Mouse (Mus musculus): ENCODE results near the gene Ddhd1. TPM values are rescaled to one million over a fixed set of nuclear protein-coding genes. Genes with fewer than 3 reads are reported as not detected.

Ddhd1 gene
- polyA plus RNA-seq, 1 experiment from 2014 or later: 5.0 TPM

DNA sequence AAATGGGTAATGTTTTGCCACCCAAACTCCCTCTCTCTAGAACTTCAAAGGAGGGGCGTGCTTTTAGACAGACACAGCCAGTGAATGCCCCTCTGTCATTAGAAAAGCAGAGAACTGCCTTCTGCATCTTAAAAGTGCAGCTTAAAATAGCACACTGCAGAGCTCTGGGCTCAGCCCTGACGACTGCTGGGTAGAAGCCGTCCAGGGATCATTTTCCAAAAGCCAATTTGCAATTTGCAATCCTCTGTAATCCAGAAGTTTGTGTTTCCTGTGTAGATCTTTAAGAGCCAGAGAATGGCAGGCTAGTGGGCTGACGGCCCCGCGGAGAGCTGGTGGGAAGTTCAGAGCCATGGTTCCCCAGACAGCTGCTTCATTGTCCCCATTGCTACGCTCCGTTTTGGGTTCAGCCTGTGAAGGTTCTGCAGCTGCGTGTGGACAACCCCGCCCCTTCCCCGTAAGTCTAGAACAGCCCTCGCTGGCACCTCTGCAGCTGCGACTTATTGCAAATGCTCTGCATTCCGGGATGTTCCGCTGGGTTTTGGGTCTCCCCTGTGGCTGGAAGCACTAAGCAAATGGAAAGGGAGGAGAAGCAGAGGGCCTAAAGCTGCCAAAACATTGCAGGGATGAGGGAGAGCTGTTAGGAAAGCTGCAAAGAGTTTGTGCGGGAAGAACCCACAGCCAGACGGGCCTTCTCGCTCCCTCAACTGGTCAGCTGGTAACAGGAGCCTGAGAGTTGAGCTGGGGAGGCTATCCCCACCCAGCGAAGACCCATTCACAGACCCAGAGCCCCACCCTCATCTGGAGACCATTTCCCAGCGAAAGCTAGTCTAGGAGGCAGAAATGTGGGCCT is 92.5 kb downstream of the Ddhd1 start:
- Histone ChIP-seq H3K4me2 (ENCODE audit: low read depth, low read length) (peak overlapping the region; percentile 73), H3K9me3 (ENCODE audit: control insufficient read depth, low read length) (no peaks in the 10 kb centered on the region), H3K36me3 (ENCODE audit: control insufficient read depth, insufficient read depth, low read length) (no peaks in the 10 kb centered on the region), H3K4me3 (ENCODE audit: low read length) (peak overlapping the region; percentile 47), H3K9ac (ENCODE audit: low read length) (peak overlapping the region; percentile 65), H3K27ac (ENCODE audit: low read length) (peak overlapping the region; percentile 92), H3K27me3 (ENCODE audit: control insufficient read depth, insufficient read depth, low read depth, low read length) (no peaks in the 10 kb centered on the region), H3K4me1 (replicated peaks; ENCODE audit: control insufficient read depth, insufficient read depth, low read length) (peaks cover 20% of the 10 kb centered on the region)
- peak; percentile 72 for ATAC-seq (ENCODE audit: low read depth)
- 8% methylated on average over 20 of the region's 20 CpGs for WGBS

DNA sequence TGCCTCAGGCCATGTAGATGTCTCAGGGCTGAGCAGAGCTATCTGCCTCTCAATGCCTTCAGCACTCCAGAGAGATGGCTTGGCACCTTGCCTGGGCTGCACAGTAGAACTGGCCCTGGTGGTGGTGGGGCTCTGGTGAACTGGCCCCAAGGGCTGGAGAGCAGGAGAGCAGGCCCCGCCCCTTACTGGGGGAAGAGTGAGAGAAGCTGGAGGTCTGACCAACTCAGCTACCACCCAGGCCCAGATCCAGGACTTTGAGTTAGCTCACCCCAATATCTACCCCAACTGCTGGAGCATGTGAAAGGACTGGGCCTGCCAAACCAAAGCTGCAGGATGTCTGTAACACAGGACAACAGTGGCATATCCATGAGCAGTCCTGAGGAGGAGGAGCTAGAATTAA is 94.4 kb downstream of the Ddhd1 start:
- Histone ChIP-seq H3K4me3 (ENCODE audit: low read length) (peak overlapping the region; percentile 18; the same call in 1 of the 2 replicates), H3K27ac (ENCODE audit: low read length) (peak overlapping the region; percentile 66), H3K9ac (ENCODE audit: low read length) (no peak overlapping the region), H3K4me2 (ENCODE audit: low read depth, low read length) (peak overlapping the region; percentile 29; the same call in 1 of the 2 replicates), H3K36me3 (ENCODE audit: control insufficient read depth, insufficient read depth, low read length) (no peaks in the 10 kb centered on the region), H3K27me3 (ENCODE audit: control insufficient read depth, insufficient read depth, low read depth, low read length) (no peaks in the 10 kb centered on the region), H3K9me3 (ENCODE audit: control insufficient read depth, low read length) (no peaks in the 10 kb centered on the region), H3K4me1 (replicated peaks; ENCODE audit: control insufficient read depth, insufficient read depth, low read length) (peaks cover 20% of the 10 kb centered on the region)
- WGBS: 50% methylated on average over 1 of the region's 1 CpGs
- ATAC-seq (ENCODE audit: low read depth): peak; percentile 89

DNA sequence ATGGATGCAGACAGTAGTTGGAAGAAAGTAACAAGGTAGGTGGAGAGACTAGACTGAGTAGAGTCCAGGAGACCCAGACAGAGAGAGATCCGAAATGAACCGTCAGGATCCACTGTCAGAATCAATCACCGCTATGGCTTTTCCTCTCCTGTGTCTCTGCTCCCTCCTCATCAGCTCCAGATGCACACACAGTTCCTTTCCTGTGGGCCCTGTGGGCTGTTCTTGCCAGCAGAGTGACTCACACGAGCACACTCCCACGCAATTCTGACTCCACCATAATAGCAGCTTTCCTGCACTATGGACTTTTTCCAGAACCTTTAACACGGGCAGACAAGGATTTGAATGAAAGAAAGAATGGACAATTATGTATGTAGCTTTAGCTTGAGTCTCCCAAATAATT is 96.3 kb downstream of the Ddhd1 start:
- no peak for ATAC-seq (ENCODE audit: low read depth)

DNA sequence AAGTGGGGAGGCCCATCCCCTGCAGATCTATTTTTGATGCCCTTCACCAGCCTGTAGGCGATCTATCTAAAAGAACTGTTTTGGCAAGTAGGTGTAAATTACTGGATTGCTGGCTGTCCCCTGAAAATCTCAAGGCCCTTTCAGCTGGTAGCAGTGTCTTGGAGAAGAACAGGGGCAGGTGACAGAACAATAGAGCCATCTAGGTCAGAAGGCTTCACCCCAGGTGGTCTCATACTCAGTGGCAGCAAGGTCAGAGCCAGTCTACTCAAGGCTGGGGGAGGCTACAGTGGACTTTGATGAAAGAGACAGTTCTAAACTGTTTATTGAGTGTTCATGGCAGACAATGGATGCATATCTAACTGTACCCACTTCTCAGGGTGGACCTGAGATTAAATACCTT is 98.9 kb downstream of the Ddhd1 start:
- Histone ChIP-seq H3K4me1 (replicated peaks; ENCODE audit: control insufficient read depth, insufficient read depth, low read length) (peaks cover 10% of the 10 kb centered on the region), H3K27me3 (ENCODE audit: control insufficient read depth, insufficient read depth, low read depth, low read length) (no peaks in the 10 kb centered on the region), H3K9ac (ENCODE audit: low read length) (no peak overlapping the region), H3K9me3 (ENCODE audit: control insufficient read depth, low read length) (no peaks in the 10 kb centered on the region), H3K36me3 (ENCODE audit: control insufficient read depth, insufficient read depth, low read length) (no peaks in the 10 kb centered on the region), H3K4me3 (ENCODE audit: low read length) (no peak overlapping the region), H3K27ac (ENCODE audit: low read length) (no peak overlapping the region), H3K4me2 (ENCODE audit: low read depth, low read length) (no peak overlapping the region)
- 92% methylated on average over 1 of the region's 1 CpGs for WGBS
- ATAC-seq (ENCODE audit: low read depth): no peak

More for the DNA sequence above, 96.3 kb downstream of the Ddhd1 start:
- Histone ChIP-seq H3K27me3 (ENCODE audit: control insufficient read depth, insufficient read depth, low read depth, low read length) (no peaks in the 10 kb centered on the region), H3K4me1 (replicated peaks; ENCODE audit: control insufficient read depth, insufficient read depth, low read length) (peaks cover 20% of the 10 kb centered on the region), H3K4me3 (ENCODE audit: low read length) (no peak overlapping the region), H3K4me2 (ENCODE audit: low read depth, low read length) (no peak overlapping the region), H3K9ac (ENCODE audit: low read length) (no peak overlapping the region), H3K9me3 (ENCODE audit: control insufficient read depth, low read length) (no peaks in the 10 kb centered on the region), H3K27ac (ENCODE audit: low read length) (no peak overlapping the region), H3K36me3 (ENCODE audit: control insufficient read depth, insufficient read depth, low read length) (no peaks in the 10 kb centered on the region)
- 67% methylated on average over 6 of the region's 6 CpGs for WGBS

- Histone ChIP-seq H3K27ac (ENCODE audit: low read length) (peak overlapping the region; percentile 27; the same call in 1 of the 2 replicates), H3K9me3 (ENCODE audit: control insufficient read depth, low read length) (no peaks in the 10 kb centered on the region), H3K27me3 (ENCODE audit: control insufficient read depth, insufficient read depth, low read depth, low read length) (no peaks in the 10 kb centered on the region), H3K36me3 (ENCODE audit: control insufficient read depth, insufficient read depth, low read length) (no peaks in the 10 kb centered on the region), H3K4me3 (ENCODE audit: low read length) (no peak overlapping the region), H3K4me1 (replicated peaks; ENCODE audit: control insufficient read depth, insufficient read depth, low read length) (peaks cover 6% of the 10 kb centered on the region), H3K9ac (ENCODE audit: low read length) (no peak overlapping the region), H3K4me2 (ENCODE audit: low read depth, low read length) (no peak overlapping the region)
- ATAC-seq (ENCODE audit: low read depth): peak; percentile 49; the same call in 1 of the 2 replicates
- WGBS: 53% methylated on average over 6 of the region's 6 CpGs
Measured at GRCm38 (mm10) chr14:45554336-45554735, 103.6 kb downstream of the Ddhd1 start.

DNA sequence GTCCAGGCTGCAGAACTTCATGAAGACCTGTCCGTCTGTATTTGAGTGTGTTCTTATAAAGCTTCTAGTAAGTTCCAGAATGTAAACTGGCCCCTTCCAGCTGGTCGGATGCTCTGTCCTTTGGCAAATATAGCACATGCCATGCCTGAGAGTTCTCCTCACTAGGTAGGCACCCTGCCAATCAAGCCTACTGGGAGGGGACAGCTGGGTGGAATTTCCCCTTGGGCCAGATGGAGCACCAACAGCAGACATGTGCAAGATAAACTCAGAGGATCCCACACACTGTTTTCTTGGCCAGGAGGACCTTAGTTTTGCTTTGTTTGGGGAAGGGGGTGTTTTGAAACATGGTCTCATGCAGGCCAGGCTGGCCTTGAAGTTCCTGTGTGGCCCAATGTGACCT is 104.1 kb downstream of the Ddhd1 start:
- 32% methylated on average over 2 of the region's 2 CpGs for WGBS
- Histone ChIP-seq H3K9me3 (ENCODE audit: control insufficient read depth, low read length) (no peaks in the 10 kb centered on the region), H3K36me3 (ENCODE audit: control insufficient read depth, insufficient read depth, low read length) (no peaks in the 10 kb centered on the region), H3K4me3 (ENCODE audit: low read length) (no peak overlapping the region), H3K27me3 (ENCODE audit: control insufficient read depth, insufficient read depth, low read depth, low read length) (no peaks in the 10 kb centered on the region), H3K9ac (ENCODE audit: low read length) (no peak overlapping the region), H3K27ac (ENCODE audit: low read length) (peak overlapping the region; percentile 27; the same call in 1 of the 2 replicates), H3K4me1 (replicated peaks; ENCODE audit: control insufficient read depth, insufficient read depth, low read length) (peaks cover 6% of the 10 kb centered on the region), H3K4me2 (ENCODE audit: low read depth, low read length) (no peak overlapping the region)
- peak; percentile 22; the same call in 1 of the 2 replicates for ATAC-seq (ENCODE audit: low read depth)

GRCm38 (mm10) chr14:45552431-45552830 is 105.5 kb downstream of the Ddhd1 start:
- no peaks in the 10 kb centered on the region for H3K27me3 ChIP-seq (ENCODE audit: control insufficient read depth, insufficient read depth, low read depth, low read length)
- ATAC-seq (ENCODE audit: low read depth): no peak
- 72% methylated on average over 4 of the region's 4 CpGs for WGBS
- H3K4me3 ChIP-seq (ENCODE audit: low read length): no peak overlapping the region
- no peak overlapping the region for H3K9ac ChIP-seq (ENCODE audit: low read length)
- no peaks in the 10 kb centered on the region; the same call in 1 of the 2 replicates for H3K9me3 ChIP-seq (ENCODE audit: control insufficient read depth, low read length)
- no peaks in the 10 kb centered on the region for H3K36me3 ChIP-seq (ENCODE audit: control insufficient read depth, insufficient read depth, low read length)
- no peak overlapping the region for H3K27ac ChIP-seq (ENCODE audit: low read length)
- peak overlapping the region; percentile 19; the same call in 1 of the 2 replicates for H3K4me2 ChIP-seq (ENCODE audit: low read depth, low read length)
- H3K4me1 ChIP-seq (replicated peaks; ENCODE audit: control insufficient read depth, insufficient read depth, low read length): peaks cover 6% of the 10 kb centered on the region

DNA sequence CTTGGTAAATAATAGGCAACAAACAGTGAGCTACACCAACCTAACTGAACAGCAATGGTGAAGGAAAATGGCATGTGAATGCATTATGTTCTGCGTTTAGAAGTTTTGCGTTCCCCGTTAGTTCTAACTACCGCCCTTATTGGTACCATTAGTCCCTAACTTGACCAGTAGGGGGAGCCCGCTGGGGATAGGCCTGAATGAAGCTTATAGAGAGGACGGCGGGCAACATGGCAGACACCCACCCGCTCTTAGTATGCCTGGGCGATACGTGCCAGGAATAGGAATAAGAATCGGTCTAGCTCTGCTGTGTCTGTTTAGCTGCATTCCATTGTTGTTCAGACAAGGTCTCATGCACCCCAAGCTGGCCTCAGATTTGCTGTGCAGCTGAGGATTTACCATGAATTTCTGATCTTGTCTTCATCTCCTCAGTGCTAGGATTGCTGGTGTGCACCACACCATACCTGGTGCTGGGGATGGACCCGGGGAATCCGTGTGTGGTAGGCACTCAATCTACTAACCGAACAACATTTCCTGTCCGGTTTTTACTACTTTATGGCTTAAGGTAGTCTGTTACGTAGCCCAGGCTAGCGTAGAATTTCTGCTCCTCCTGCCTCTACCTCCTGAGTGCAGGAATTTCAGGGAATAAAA is 106.7 kb downstream of the Ddhd1 start:
- H3K9me3 ChIP-seq (ENCODE audit: control insufficient read depth, low read length): no peaks in the 10 kb centered on the region; the same call in 1 of the 2 replicates
- no peak overlapping the region for H3K9ac ChIP-seq (ENCODE audit: low read length)
- no peaks in the 10 kb centered on the region for H3K27me3 ChIP-seq (ENCODE audit: control insufficient read depth, insufficient read depth, low read depth, low read length)
- no peak overlapping the region for H3K4me2 ChIP-seq (ENCODE audit: low read depth, low read length)
- H3K4me1 ChIP-seq (replicated peaks; ENCODE audit: control insufficient read depth, insufficient read depth, low read length): peaks cover 6% of the 10 kb centered on the region
- peak; percentile 35; the same call in 1 of the 2 replicates for ATAC-seq (ENCODE audit: low read depth)
- 55% methylated on average over 17 of the region's 17 CpGs for WGBS
- no peak overlapping the region for H3K4me3 ChIP-seq (ENCODE audit: low read length)
- H3K27ac ChIP-seq (ENCODE audit: low read length): no peak overlapping the region
- no peaks in the 10 kb centered on the region for H3K36me3 ChIP-seq (ENCODE audit: control insufficient read depth, insufficient read depth, low read length)

DNA sequence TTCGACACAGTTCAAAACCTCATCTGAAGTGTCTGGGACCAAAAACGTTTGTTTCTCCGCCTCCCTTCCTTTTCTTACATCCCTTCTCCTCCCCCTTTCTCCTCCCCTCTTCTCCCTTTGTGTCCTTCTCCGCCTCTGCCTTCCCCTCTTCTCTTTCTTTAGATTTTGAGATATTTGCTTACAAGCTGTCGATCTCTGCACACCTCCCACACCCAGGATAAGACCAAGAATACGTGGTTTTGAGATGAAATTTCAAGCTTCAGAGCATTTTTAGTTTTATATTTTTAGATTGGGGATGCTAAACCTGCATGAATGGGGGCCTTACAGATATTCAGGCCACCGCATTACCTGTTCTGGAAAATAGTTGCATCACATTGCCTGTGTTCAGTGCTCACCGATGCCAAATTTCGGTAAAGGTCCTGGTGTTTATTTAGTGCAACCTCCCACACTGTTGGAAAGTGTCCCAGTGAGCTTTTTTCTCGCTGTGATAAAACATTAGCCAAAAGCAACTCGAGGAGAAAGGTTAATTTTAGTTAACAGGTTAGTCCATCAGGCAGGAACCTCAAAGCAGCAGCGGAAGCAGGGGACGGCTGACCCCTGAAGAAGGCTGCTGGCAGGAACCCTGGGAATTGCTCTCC is 107.8 kb downstream of the Ddhd1 start:
- no peak overlapping the region for H3K9ac ChIP-seq (ENCODE audit: low read length)
- 47% methylated on average over 13 of the region's 13 CpGs for WGBS
- no peaks in the 10 kb centered on the region; the same call in 1 of the 2 replicates for H3K9me3 ChIP-seq (ENCODE audit: control insufficient read depth, low read length)
- no peak for ATAC-seq (ENCODE audit: low read depth)
- H3K4me1 ChIP-seq (replicated peaks; ENCODE audit: control insufficient read depth, insufficient read depth, low read length): peaks cover 6% of the 10 kb centered on the region
- no peak overlapping the region for H3K27ac ChIP-seq (ENCODE audit: low read length)
- no peak overlapping the region for H3K4me3 ChIP-seq (ENCODE audit: low read length)
- no peaks in the 10 kb centered on the region for H3K27me3 ChIP-seq (ENCODE audit: control insufficient read depth, insufficient read depth, low read depth, low read length)
- no peaks in the 10 kb centered on the region for H3K36me3 ChIP-seq (ENCODE audit: control insufficient read depth, insufficient read depth, low read length)
- no peak overlapping the region for H3K4me2 ChIP-seq (ENCODE audit: low read depth, low read length)
